Mouse (Mus musculus) megakaryocyte, adult 5-6 weeks (primary cell): ENCODE measurements at regions not wholly inside any gene's neighbourhood (a gene's known extent, or its start where the extent isn't known, plus 50 kb on each side); places are given as distances from the start of the nearest gene placed in this dataset.

Source experiments
- ATAC-seq: 2 replicates; pipeline ENCODE4 v1.8.0; 2016; ENCODE audit warnings: mild to moderate bottlenecking, inconsistent platforms; ENCODE audit not compliant: poor library complexity, severe bottlenecking

DNA sequence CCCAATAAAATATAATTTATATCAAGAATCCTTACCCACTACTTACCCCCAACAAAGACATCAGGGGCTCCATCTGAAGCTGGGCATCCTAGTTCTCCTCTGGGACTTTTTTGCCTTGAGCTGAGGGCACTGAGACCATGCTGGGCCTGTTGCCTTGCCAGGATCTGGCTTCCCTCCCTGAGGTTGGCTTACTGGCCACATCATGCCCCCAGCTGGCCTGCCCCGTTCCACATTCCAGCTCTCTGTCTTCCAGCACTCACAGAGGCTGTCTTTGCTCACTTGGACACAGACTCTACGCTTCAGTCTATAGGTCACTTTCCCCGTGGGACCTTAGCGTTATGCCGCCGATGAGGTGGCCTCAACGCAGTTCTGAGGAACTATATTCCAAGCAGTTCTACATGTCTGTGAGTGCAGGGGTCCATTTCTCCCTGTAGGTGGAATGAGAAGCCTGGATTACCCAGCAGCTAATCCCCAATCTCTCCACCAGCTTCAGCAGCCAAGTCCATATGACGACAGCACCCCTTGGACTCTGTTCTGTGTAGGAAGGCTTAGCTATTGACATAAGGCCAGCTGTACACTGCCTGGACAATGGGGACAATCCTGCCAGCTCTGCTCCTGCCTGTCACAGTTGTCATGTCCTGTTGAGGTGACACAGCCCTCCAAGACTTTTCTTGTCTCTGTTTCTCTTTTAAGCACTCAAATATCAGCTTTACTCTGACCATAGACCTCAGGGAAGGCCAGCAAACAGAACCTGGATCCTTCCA lies 341.5 kb downstream of the Gadd45g start:
- no peak for ATAC-seq

- peak; percentile 49; the same call in 1 of the 2 replicates for ATAC-seq
These were observed 342.1 kb downstream of the Gadd45g start for GRCm38 (mm10) chr13:52188605-52189003.

DNA sequence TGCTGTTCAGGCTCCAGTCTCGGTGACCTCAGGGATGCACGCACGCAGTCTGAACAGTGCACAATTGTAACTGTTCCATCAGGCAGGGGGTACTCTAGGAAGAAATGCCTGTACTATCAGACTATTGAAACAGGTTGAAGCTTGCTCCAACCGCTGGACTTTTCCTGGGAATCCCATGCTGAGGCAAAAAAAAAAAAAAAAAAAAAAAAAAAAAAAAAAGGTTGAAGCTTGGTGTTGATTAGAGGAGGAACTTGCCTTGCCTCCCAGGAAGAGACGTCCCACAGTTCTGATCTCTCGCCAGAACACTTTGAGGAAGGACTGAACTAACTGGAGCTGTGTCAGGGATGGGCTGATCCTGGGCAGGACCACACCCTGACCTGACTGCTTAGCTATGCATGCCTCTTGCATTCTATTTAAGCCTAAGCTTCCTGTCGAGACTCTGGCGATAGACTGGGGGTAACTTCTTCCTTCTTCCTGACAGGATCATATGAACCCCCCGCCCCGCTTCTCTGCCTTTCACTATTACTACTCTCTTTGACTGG lies 341.6 kb downstream of the Diras2 start:
- ATAC-seq, result no peak

- ATAC-seq, result no peak
These were observed 340.8 kb downstream of the Diras2 start for GRCm38 (mm10) chr13:52190256-52190655.

- ATAC-seq, result no peak
These were observed 340.1 kb downstream of the Diras2 start for GRCm38 (mm10) chr13:52190848-52191590.

DNA sequence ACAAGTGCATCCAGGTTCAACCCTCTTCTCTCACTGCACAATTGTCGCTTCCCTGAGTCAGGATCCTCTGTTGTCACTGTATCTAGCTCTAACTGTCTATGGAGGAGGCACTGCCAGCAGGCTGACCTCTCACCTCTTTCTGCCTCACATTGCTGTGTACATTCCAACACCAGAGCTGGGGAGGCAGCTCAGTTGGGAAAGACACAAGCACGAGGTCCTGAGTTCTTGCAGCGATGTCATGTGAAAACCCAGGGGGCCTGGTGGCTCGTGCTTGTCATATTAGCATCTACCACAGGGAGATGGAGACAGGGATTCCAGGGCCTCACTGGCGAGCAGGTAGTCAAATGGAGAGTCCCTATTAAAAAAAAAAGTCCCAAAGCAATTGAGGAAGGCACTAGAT lies 334.2 kb downstream of the Diras2 start:
- no peak for ATAC-seq

DNA sequence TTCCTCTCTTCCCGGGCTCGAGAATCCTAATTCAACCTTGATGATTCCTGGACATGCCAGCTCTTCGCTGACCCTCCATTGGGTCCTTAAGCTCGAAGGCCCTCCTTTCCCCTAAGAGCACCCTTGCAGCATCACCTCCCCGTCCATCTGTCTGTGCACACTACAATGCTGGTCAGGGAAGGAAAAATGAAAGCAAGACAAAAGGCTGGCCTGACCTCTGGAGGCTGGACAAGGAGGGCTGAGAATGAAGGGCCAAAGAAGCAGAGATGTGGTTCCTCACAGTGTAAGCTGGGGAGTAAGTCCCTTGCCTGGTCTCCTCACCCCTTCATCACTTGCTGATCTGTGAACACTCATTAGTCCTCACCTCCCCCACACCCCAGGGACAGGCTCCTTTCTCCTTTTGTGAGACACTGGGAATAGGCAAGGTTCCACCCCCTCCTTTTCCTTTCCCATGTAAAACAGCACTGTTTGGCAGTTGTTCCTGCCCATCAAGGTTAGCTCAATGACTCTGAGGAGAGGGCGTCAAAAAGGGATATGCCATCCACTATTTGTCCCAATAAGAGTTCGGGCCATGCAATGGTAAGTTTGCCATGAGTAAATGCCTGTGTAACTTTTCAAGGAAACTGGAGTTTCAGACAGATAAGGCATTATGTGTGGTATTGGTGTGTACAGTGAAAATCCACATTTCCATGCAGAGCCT lies 332.3 kb downstream of the Diras2 start:
- no peak for ATAC-seq

- no peak for ATAC-seq
These were observed 328.7 kb downstream of the Diras2 start for GRCm38 (mm10) chr13:52202372-52202771.

GRCm38 (mm10) chr13:52205951-52206350 lies 325.1 kb downstream of the Diras2 start:
- no peak for ATAC-seq

- no peak for ATAC-seq
These were observed 314.7 kb downstream of the Diras2 start for GRCm38 (mm10) chr13:52216343-52216742.

- ATAC-seq, result no peak
These were observed 314.0 kb downstream of the Diras2 start for GRCm38 (mm10) chr13:52217066-52217465.

DNA sequence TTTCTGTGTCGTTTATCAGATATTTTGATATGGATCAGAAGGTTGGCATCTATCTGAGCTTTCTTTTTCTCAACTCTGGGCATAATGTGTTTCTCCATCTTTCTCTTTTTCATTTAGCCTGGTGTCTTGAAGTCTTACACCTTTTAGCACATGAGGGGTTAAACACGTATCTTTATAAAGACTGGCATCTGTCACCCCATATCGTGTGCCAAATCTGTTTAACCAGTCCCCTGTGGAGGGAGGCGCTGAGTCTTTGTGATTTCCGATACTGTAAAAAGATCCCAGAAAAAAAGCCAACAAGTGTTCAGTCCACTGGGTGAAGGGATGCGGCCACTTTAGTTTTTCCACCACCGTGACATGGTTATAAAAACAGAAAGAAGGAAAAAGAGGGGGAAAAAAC lies 313.3 kb downstream of the Diras2 start:
- ATAC-seq, result no peak

DNA sequence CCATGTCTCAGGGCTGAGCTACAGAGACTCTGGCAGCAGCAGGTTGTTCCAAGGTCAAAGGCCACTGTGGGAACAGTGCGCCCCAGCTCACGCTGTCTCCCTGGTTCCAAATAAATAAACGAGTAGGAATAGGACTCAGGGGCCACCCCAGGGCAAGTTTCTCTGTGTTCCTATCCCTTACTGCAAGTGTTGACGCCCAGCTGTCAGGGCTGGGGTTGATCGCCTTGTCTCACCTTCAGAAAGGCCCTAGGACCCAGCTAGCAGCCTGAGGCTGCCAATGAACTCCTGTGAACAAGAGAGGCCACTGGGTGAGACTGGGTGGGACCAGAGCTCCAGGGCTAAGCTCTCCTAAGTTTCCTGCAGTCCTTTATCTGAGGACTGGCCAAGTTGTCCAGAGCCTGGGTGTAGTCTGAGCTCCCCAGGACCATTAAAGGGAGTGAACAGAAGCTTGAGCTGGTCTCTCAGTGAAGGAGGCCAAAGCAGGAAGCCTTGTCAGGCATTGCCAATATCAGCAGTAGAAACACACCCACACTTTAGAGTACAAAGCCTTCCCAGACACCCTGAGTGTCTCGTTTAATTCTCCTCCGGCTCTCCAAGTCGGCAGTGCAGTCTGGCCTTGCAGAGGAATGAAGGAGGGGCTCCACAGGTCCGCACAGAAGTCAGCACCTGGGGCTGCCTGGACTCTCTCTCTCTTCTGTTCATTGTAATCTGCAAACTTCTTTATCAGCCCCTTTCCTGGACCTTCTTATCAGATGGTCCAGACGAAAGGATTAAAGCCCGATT lies 308.6 kb downstream of the Diras2 start:
- ATAC-seq, result no peak

- ATAC-seq, result peak; percentile 54; the same call in 1 of the 2 replicates
These were observed 307.7 kb downstream of the Diras2 start for GRCm38 (mm10) chr13:52223098-52223962.

DNA sequence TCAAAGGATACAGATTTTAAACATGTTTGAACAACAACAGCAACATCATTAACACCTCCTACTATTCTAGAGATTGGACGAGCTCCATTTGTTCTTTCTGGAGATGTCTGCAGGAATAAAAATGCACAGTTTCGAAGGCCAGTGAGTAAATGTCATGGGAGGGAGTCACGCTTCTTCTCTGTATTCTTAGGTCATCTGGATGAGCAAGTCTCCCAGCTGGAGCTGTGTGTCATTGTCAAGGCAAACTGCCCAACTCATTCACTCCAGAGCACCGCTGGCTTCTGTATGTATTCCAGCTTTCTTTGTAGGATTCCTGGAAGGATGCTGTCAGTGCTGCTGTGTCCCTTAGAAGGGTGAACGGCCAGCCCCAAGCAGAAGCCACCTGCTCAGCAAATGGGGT lies 297.1 kb downstream of the Diras2 start:
- no peak for ATAC-seq

- peak; percentile 67 for ATAC-seq
These were observed 295.0 kb downstream of the Diras2 start for GRCm38 (mm10) chr13:52236105-52236504.

DNA sequence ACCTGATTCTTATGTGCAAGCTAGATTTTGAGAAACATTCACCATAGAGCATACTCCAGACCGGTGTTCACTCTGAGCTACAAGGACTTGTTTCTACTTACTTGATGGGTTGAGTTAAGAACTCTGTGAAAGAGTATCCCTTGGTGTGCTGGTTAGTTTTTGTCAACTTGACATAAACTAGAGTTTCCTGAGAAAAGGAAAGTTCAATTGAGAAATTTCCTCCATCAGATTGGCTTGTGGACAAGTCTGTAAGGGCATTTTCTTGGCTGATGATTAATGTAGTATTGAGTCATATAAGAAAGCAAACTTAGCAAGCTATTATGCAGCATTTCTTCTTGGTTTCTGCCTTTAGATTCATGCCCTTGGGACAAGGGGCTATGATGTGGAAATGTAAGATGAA lies 291.5 kb downstream of the Diras2 start:
- no peak for ATAC-seq

DNA sequence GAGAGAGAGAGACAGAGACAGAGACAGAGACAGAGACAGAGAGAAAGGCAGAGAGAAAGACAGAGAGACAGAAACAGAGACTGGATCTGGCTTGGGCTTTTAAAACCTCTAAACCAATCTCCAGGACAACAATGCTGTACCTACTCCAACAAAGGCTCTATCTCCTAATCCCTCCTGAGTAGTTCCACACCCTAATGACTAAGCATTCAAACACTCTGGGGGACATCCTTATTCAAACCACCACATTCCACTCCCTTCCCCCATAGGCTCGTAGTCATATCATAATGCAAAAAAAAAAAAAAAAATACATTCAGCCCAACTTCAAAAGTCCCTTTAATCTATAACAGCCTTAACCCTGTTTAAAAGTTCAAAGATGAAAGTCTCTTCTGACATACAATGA lies 289.3 kb downstream of the Diras2 start:
- no peak for ATAC-seq

DNA sequence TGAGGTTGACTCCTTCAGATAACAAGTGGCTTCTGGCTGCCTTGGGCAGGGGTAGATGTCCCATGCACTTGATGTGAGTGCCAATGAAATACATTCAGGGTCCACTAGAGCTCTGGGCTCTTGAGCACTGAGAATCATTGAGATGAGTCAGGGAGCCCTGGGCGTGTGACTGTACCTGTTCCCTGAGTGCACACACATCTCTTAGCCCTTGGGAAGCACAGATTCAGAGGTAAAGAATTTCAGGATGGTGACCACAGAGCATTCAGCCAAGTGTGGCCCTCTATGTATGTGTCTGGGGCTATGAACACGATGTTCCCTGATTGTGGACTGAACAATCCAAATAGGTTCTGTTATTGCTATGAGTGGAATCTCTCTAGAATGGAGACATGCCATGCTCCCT lies 281.6 kb downstream of the Diras2 start:
- ATAC-seq, result no peak

- ATAC-seq, result peak; percentile 43; the same call in 1 of the 2 replicates
These were observed 280.7 kb downstream of the Diras2 start for GRCm38 (mm10) chr13:52250371-52250770.
